Mouse (Mus musculus): ENCODE data around the gene Vmn1r28. TPM values are rescaled to one million over a fixed set of nuclear protein-coding genes. Genes with fewer than 3 reads are reported as not detected.
"Not testable (repeated sequence)": the region's sequence is repeated elsewhere in the genome, so short reads cannot be mapped to it uniquely, and the experiment has no call there.

Gene Vmn1r28
- polyA plus RNA-seq (2014; fragmentation: Nextera tagmentation; extraction: Ambion mirVana): not detected in 2 replicates

DNA sequence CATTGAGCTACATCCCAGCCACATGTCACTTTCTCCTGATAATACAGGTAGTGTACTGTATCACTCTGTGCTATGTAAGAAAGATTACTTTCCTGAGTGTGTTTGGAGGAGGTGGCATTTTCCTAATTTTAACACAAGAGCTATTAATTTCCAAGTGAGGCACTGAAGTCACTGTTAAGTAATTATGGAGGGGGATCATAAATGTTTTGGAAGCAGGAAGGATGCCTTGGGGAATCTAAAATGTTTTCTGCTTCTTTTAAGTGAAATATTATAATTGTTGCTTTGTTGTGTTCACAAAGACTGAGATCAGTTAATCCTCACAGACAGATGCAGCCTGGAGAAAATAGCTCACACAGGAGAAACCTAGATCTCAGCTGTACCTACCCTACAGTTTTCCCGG, at the start of gene Vmn1r28:
Gene Vmn1r28, plus strand, starts transcription at position 301 of the 400 bp plus-strand sequence.
- Histone ChIP-seq H3K4me2 (no peak within 1 kb of the TSS), H3K27me3 (ENCODE audit: control insufficient read depth, insufficient read depth, low read length) (no peaks in the 10 kb centered on the region), H3K9ac (ENCODE audit: low read depth, low read length) (no peak within 1 kb of the TSS), H3K4me3 (ENCODE audit: low read depth, low read length) (no peak within 1 kb of the TSS), H3K27ac (ENCODE audit: low read depth, low read length) (no peak within 1 kb of the TSS), H3K4me1 (ENCODE audit: control insufficient read depth, insufficient read depth, low read length) (no peaks in the 10 kb centered on the region), H3K9me3 (replicated peaks; ENCODE audit: control insufficient read depth, low read length) (no peaks in the 10 kb centered on the region), H3K36me3 (ENCODE audit: control insufficient read depth, insufficient read depth, low read length) (no peaks in the 10 kb centered on the region)
- whole genome bisulfite sequencing (ENCODE audit: insufficient replicate concordance): 72% methylated on average over 1 of the region's 1 CpGs
- no peak for ATAC-seq (replicated peaks; ENCODE audit: insufficient number of reproducible peaks, low FRiP score, low TSS enrichment)

DNA sequence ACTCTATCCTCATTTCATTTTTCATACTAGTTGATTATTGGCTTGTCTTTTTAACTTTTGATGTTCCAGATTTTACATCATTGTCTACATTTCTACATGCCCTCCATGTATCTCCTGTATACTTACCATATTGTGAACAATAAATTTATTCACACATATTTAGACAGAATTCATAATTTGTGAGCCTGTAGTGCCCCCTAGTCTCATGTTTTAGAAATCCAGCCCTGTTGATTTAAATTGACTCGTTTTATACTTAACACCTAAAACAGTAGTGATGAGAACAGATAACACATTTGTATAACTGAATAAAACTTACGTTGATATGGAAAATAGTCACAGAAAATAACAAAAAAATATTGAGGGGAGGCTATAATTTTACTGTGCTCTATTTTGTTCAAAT, 45.7 kb upstream of the Vmn1r28 start:
- no peaks in the 10 kb centered on the region for H3K4me1 ChIP-seq (ENCODE audit: control insufficient read depth, insufficient read depth, low read length)
- 71% methylated on average over 2 of the region's 2 CpGs for WGBS (ENCODE audit: insufficient replicate concordance)

DNA sequence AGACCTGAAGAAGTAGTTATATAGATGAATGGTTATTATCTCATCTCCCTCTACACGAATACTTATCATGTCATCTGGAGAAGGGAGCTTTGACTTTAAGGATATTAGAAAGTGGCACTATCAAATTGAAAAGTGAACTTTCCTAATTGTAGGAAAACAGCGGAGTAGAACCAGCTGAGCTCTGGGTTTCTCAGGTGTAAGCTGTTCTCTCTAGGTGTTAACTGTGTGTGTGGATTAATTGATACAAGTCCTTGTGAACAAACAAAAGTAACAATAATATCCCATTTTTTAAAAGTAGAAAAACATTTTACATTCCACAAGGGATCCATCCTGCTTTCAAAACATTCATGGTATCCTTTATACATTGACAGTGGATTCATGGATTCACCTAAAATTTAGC, 43.1 kb upstream of the Vmn1r28 start, which contains the start of gene Vmn1r27:
Gene Vmn1r27, minus strand, starts transcription at position 101 of the 400 bp plus-strand sequence.
- Histone ChIP-seq H3K27ac (ENCODE audit: low read depth, low read length) (no peak within 1 kb of the TSS), H3K27me3 (ENCODE audit: control insufficient read depth, insufficient read depth, low read length) (no peaks in the 10 kb centered on the region), H3K9ac (ENCODE audit: low read depth, low read length) (no peak within 1 kb of the TSS), H3K4me2 (no peak within 1 kb of the TSS), H3K4me1 (ENCODE audit: control insufficient read depth, insufficient read depth, low read length) (no peaks in the 10 kb centered on the region), H3K9me3 (replicated peaks; ENCODE audit: control insufficient read depth, low read length) (no peaks in the 10 kb centered on the region), H3K4me3 (ENCODE audit: low read depth, low read length) (no peak within 1 kb of the TSS), H3K36me3 (ENCODE audit: control insufficient read depth, insufficient read depth, low read length) (no peaks in the 10 kb centered on the region)
- ATAC-seq (replicated peaks; ENCODE audit: insufficient number of reproducible peaks, low FRiP score, low TSS enrichment): no peak
- 62% methylated on average over 2 of the region's 2 CpGs for WGBS (ENCODE audit: insufficient replicate concordance)

More for the DNA sequence above, 45.7 kb upstream of the Vmn1r28 start:
- H3K36me3 ChIP-seq (ENCODE audit: control insufficient read depth, insufficient read depth, low read length): no peaks in the 10 kb centered on the region
- H3K27ac ChIP-seq (ENCODE audit: low read depth, low read length): no peak overlapping the region
- no peak overlapping the region for H3K4me3 ChIP-seq (ENCODE audit: low read depth, low read length)
- no peaks in the 10 kb centered on the region for H3K9me3 ChIP-seq (replicated peaks; ENCODE audit: control insufficient read depth, low read length)
- no peaks in the 10 kb centered on the region for H3K27me3 ChIP-seq (ENCODE audit: control insufficient read depth, insufficient read depth, low read length)
- H3K9ac ChIP-seq (ENCODE audit: low read depth, low read length): no peak overlapping the region
- no peak for ATAC-seq (replicated peaks; ENCODE audit: insufficient number of reproducible peaks, low FRiP score, low TSS enrichment)
- no peak overlapping the region for H3K4me2 ChIP-seq

DNA sequence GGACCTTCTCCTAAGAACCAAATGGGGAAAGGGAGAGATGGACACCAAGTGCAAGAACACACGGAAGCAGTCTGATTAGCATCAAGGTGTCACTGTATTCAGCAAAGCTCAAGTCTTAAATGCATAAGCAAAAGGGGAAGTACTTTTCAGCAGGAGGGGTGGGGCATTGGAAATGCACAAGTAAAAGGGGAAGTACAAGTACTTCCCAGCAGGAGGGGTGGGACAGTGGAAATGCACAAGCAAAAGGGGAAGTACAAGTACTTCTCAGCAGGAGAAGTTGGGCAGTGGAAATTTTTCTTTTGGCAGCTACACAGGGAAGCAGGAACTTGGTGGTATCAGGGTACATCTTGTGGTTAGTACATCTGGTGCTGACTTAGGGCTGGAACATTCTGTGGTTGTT, 17.8 kb downstream of the Vmn1r28 start:
- H3K4me2 ChIP-seq; H3K4me1 ChIP-seq (ENCODE audit: control insufficient read depth, insufficient read depth, low read length); H3K9ac ChIP-seq (ENCODE audit: low read depth, low read length); H3K27ac ChIP-seq (ENCODE audit: low read depth, low read length); H3K27me3 ChIP-seq (ENCODE audit: control insufficient read depth, insufficient read depth, low read length); H3K4me3 ChIP-seq (ENCODE audit: low read depth, low read length); H3K36me3 ChIP-seq (ENCODE audit: control insufficient read depth, insufficient read depth, low read length); ATAC-seq (replicated peaks; ENCODE audit: insufficient number of reproducible peaks, low FRiP score, low TSS enrichment); H3K9me3 ChIP-seq (replicated peaks; ENCODE audit: control insufficient read depth, low read length): not testable (repeated sequence)
- WGBS (ENCODE audit: insufficient replicate concordance): 81% methylated on average over 1 of the region's 1 CpGs

DNA sequence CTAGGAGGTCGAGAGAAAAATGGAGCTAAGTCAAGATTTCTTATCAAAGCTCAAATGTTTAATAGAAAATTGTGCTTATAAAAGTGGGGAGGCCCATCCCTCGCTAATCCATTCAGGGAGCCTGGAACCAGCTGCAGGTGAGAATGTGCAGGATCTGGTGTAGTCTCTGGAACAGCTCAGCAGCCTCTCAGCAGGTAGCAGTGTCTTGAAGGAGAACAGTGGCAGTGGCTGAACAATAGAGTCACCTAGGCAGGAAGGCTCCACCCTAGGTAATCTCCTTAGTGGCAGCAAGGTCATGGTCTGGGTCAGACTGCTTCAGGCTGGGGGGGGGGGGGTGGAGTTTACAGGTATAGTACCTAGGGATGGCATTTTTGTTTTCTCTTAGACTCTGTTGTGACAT, 30.4 kb downstream of the Vmn1r28 start:
- no peaks in the 10 kb centered on the region for H3K4me1 ChIP-seq (ENCODE audit: control insufficient read depth, insufficient read depth, low read length)
- 68% methylated on average over 2 of the region's 2 CpGs for WGBS (ENCODE audit: insufficient replicate concordance)
- H3K9ac ChIP-seq (ENCODE audit: low read depth, low read length): no peak overlapping the region
- H3K4me2 ChIP-seq: no peak overlapping the region
- ATAC-seq (replicated peaks; ENCODE audit: insufficient number of reproducible peaks, low FRiP score, low TSS enrichment): no peak
- H3K27ac ChIP-seq (ENCODE audit: low read depth, low read length): no peak overlapping the region
- no peaks in the 10 kb centered on the region for H3K9me3 ChIP-seq (replicated peaks; ENCODE audit: control insufficient read depth, low read length)
- H3K36me3 ChIP-seq (ENCODE audit: control insufficient read depth, insufficient read depth, low read length): no peaks in the 10 kb centered on the region
- H3K4me3 ChIP-seq (ENCODE audit: low read depth, low read length): no peak overlapping the region
- H3K27me3 ChIP-seq (ENCODE audit: control insufficient read depth, insufficient read depth, low read length): no peaks in the 10 kb centered on the region

DNA sequence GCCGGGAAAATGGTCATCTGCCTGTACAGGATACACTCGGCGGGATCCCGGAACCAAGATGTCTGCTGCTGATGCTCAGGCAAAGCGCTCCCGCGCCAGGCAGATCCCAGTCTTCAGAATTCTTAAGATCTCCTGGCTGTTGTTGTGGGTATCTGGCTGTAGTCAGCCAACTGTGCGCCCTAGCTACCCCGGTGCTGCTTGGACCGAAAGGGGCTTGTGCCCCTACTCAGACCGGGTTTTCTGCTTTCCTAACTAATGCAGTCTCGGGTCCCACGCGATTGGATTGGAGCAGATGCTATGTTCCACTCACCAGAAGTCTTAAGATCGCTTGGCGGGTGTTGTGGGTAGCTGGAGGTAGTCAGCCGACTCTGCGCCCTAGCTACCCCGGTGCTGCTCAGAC, 36.7 kb downstream of the Vmn1r28 start:
- not testable (repeated sequence) for H3K4me3 ChIP-seq (ENCODE audit: low read depth, low read length); H3K27me3 ChIP-seq (ENCODE audit: control insufficient read depth, insufficient read depth, low read length); H3K36me3 ChIP-seq (ENCODE audit: control insufficient read depth, insufficient read depth, low read length); H3K4me1 ChIP-seq (ENCODE audit: control insufficient read depth, insufficient read depth, low read length); H3K4me2 ChIP-seq; H3K27ac ChIP-seq (ENCODE audit: low read depth, low read length); H3K9ac ChIP-seq (ENCODE audit: low read depth, low read length); ATAC-seq (replicated peaks; ENCODE audit: insufficient number of reproducible peaks, low FRiP score, low TSS enrichment); H3K9me3 ChIP-seq (replicated peaks; ENCODE audit: control insufficient read depth, low read length)
- 72% methylated on average over 19 of the region's 19 CpGs for WGBS (ENCODE audit: insufficient replicate concordance)

DNA sequence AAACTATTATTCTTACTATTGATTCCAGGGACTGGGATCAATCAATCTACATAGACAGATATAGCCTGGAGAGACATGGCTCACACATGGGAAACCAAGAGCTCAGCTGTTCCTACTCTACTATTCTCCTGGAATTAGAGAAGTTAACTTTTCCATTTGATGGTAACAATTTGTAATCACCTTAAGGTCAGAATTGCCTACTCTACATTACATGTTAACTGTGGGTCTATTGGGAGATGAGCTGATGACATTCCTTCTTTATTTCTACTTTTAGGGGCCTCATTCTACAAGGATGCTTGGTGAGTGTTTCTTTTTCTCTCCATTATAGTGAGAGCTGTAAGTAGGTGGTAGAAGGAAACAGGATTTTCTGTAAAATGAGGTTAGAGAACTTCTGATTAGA, 39.4 kb downstream of the Vmn1r28 start, which contains the start of gene Vmn1r29:
Gene Vmn1r29, plus strand, starts transcription at position 301 of the 400 bp plus-strand sequence.
- Histone ChIP-seq H3K27ac (ENCODE audit: low read depth, low read length) (no peak within 1 kb of the TSS), H3K36me3 (ENCODE audit: control insufficient read depth, insufficient read depth, low read length) (no peaks in the 10 kb centered on the region), H3K9ac (ENCODE audit: low read depth, low read length) (no peak within 1 kb of the TSS), H3K9me3 (replicated peaks; ENCODE audit: control insufficient read depth, low read length) (no peaks in the 10 kb centered on the region), H3K4me1 (ENCODE audit: control insufficient read depth, insufficient read depth, low read length) (no peaks in the 10 kb centered on the region), H3K4me3 (ENCODE audit: low read depth, low read length) (no peak within 1 kb of the TSS), H3K4me2 (no peak within 1 kb of the TSS), H3K27me3 (ENCODE audit: control insufficient read depth, insufficient read depth, low read length) (no peaks in the 10 kb centered on the region)
- ATAC-seq (replicated peaks; ENCODE audit: insufficient number of reproducible peaks, low FRiP score, low TSS enrichment): no peak

Other genes starting within 250 kb of the Vmn1r28 start
- gene Vmn1r26, start 246.9 kb upstream of the Vmn1r28 start, polyA plus RNA-seq (2014; fragmentation: Nextera tagmentation; extraction: Ambion mirVana): not detected in 2 replicates
- gene Vmn1r27, start 43.2 kb upstream of the Vmn1r28 start, polyA plus RNA-seq (2014; fragmentation: Nextera tagmentation; extraction: Ambion mirVana): not detected in 2 replicates
- not detected in 2 replicates for gene Vmn1r29, start 39.5 kb downstream of the Vmn1r28 start, polyA plus RNA-seq (2014; fragmentation: Nextera tagmentation; extraction: Ambion mirVana)
- gene Vmn1r30, start 181.3 kb downstream of the Vmn1r28 start, polyA plus RNA-seq (2014; fragmentation: Nextera tagmentation; extraction: Ambion mirVana): not detected in 2 replicates
- not detected in 2 replicates for gene Vmn1r31, start 213.3 kb downstream of the Vmn1r28 start, polyA plus RNA-seq (2014; fragmentation: Nextera tagmentation; extraction: Ambion mirVana)